Mouse (Mus musculus) bone marrow, adult 2 months (tissue): Measurements from ENCODE around the gene Mgat4d. TPM values are rescaled to one million over a fixed set of nuclear protein-coding genes. Genes with fewer than 3 reads are reported as not detected.

Source experiments
- H3K27ac ChIP-seq: fragments of 200-500 bp; 2 replicates; pipeline ENCODE4 v1.5.1; 2012; ENCODE audit warnings: low read depth, mild to moderate bottlenecking, control low read depth, inconsistent platforms, low read length; ENCODE audit not compliant: control insufficient read depth, poor library complexity, insufficient read depth
- H3K4me1 ChIP-seq: fragments of 200-500 bp; 2 replicates; pipeline ENCODE4 v1.6.1; 2011; ENCODE audit warnings: low read length; ENCODE audit not compliant: control insufficient read depth, insufficient read depth
- H3K4me3 ChIP-seq: fragments of 200-500 bp; replicated peaks from 2 replicates; pipeline ENCODE3; 2011; ENCODE audit warnings: mild to moderate bottlenecking, low read depth, low read length, control low read depth; ENCODE audit not compliant: control insufficient read depth
- CTCF ChIP-seq: fragments of 200-500 bp; IDR thresholded peaks from 2 replicates; pipeline ENCODE4 v1.5.1; 2011; ENCODE audit warnings: low read length, control low read depth; ENCODE audit not compliant: control insufficient read depth, insufficient read depth
- POLR2A ChIP-seq: fragments of 200-500 bp; IDR thresholded peaks from 2 replicates; pipeline ENCODE4 v1.6.1; 2011; ENCODE audit warnings: low read depth, mild to moderate bottlenecking, control low read depth, low read length, borderline replicate concordance; ENCODE audit not compliant: control insufficient read depth
- WGBS: fragments of 180-500 bp; shearing (Covaris S2); methylation state at CpG from one replicate; pipeline ENCODE4 v1.1.7; 2018; 5-methylcytosine and 5-hydroxymethylcytosine counted together
- polyA plus RNA-seq: library from polyadenylated mRNA; stranded (reverse); fragments of >200 nt; gene quantifications from 2 replicates; pipeline ENCODE4 v1.2.4, GENCODE M21; 2011; ENCODE audit warnings: low replicate concordance; ENCODE audit not compliant: missing spikeins, insufficient read depth, insufficient read length

The Mgat4d gene
- polyA plus RNA-seq, 1 experiment, result not detected

DNA sequence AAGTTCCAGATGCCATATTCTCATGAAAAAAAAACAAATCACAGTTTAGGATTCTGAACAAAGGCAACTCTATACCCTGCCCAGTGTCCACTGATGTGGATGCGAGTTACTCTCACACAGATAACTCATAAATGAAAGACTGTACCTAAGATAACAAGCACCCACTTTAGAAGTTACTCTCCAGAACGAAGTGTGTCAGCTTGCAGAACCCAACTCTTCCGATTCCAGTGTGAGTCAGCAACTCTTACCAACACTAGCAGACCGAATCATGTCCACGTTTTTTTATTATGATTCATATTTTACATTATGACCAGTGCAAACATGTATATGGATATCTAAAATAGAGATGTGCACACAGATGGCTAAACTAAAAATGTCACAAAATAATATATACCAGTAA, 20.4 kb upstream of the Mgat4d start:
- no peak overlapping the region for H3K27ac ChIP-seq
- TF ChIP-seq POLR2A, result no peak
- no peak overlapping the region for H3K4me3 ChIP-seq
- WGBS, result 88% methylated on average over 5 of the region's 5 CpGs
- H3K4me1 ChIP-seq, result no peaks in the 10 kb centered on the region; the same call in 1 of the 2 replicates

- 8% methylated on average over 7 of the region's 7 CpGs for WGBS
- peak overlapping the region; percentile 98 for H3K4me3 ChIP-seq
- no peaks in the 10 kb centered on the region; the same call in 1 of the 2 replicates for H3K4me1 ChIP-seq
- TF ChIP-seq CTCF (no peak), POLR2A (no peak)
- no peak overlapping the region for H3K27ac ChIP-seq
These were observed 16.7 kb upstream of the Mgat4d start for GRCm38 (mm10) chr8:83331567-83331898.

GRCm38 (mm10) chr8:83331899-83332697, 16.2 kb upstream of the Mgat4d start, which contains the start of gene Elmod2:
Gene Elmod2, minus strand, starts transcription at chr8:83332486.
- TF ChIP-seq CTCF (no peak), POLR2A (peak; percentile 93)
- under 1% methylated on average over 85 of the region's 85 CpGs for WGBS
- Histone ChIP-seq H3K27ac (peak within 1 kb of the TSS; percentile 67), H3K4me3 (peak within 1 kb of the TSS; percentile 98), H3K4me1 (no peaks in the 10 kb centered on the region; the same call in 1 of the 2 replicates)

DNA sequence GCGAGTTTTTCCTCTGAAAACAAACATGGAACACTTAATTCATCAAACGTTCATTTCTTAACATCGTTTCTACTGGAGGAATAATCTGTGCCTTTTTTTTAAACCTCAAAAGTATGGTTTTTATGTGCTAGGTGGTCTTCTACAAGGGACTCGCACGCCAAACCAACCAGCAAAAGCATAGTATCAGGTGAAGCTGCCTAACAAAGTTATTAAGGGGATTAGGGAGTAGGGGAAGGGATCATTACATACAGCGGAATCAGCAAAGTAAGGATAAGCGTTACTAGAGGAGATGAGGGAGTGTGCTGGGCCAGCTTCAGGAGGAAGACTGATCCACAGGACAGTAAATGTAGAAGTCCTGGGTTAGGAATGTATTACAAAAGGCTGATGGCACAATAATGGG, 15.4 kb upstream of the Mgat4d start:
- H3K27ac ChIP-seq, result no peak overlapping the region
- WGBS, result 26% methylated on average over 7 of the region's 7 CpGs
- peak overlapping the region; percentile 73 for H3K4me3 ChIP-seq
- TF ChIP-seq CTCF (no peak), POLR2A (no peak)
- no peaks in the 10 kb centered on the region; the same call in 1 of the 2 replicates for H3K4me1 ChIP-seq

DNA sequence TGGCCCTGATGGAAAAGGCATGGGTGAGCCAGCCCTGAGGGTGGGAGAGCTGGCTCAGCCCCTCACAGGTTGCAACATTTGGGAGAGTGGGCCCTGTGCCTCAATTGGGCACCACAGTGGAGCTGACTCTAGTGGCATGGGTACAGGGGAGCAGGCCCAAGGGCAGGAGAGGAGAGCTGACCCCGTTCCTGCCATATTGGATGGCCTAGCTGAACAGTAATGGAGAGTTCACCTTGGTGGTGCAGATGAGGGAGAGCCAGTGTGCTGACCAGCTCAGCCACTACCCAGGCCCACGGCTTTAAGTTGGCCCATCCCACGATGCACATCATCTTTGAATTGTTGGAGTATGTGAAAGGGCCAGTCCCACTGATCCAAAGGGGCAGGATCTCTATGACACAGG, 6.2 kb upstream of the Mgat4d start:
- H3K27ac ChIP-seq, result no peak overlapping the region
- TF ChIP-seq POLR2A, result no peak
- WGBS, result 80% methylated on average over 3 of the region's 3 CpGs
- H3K4me3 ChIP-seq, result no peak overlapping the region
- no peaks in the 10 kb centered on the region for H3K4me1 ChIP-seq

GRCm38 (mm10) chr8:83342693-83343092, 5.6 kb upstream of the Mgat4d start:
- TF ChIP-seq CTCF, result no peak
- TF ChIP-seq POLR2A, result no peak
- Histone ChIP-seq H3K4me1 (no peaks in the 10 kb centered on the region), H3K27ac (no peak overlapping the region), H3K4me3 (no peak overlapping the region)

GRCm38 (mm10) chr8:83351315-83351714, 3.0 kb downstream of the Mgat4d start:
- H3K4me3 ChIP-seq, result no peak overlapping the region
- WGBS, result 55% methylated on average over 2 of the region's 2 CpGs
- no peaks in the 10 kb centered on the region for H3K4me1 ChIP-seq
- H3K27ac ChIP-seq, result no peak overlapping the region
- no peak for TF ChIP-seq POLR2A
- no peak for TF ChIP-seq CTCF

GRCm38 (mm10) chr8:83363156-83363769, 15.0 kb downstream of the Mgat4d start:
- Histone ChIP-seq H3K4me3 (no peak overlapping the region), H3K4me1 (no peaks in the 10 kb centered on the region), H3K27ac (no peak overlapping the region)
- TF ChIP-seq POLR2A (no peak), CTCF (no peak)
- 83% methylated on average over 7 of the region's 7 CpGs for WGBS
